Mouse (Mus musculus) Muller cell, postnatal 12 days (primary cell): ENCODE data around the gene Vwa8.

Experiments used
- DNase-seq: peaks from one replicate; pipeline ENCODE4 v3.0.0-alpha.2; 2015; ENCODE audit errors: inconsistent ontology term

The Vwa8 gene

DNA sequence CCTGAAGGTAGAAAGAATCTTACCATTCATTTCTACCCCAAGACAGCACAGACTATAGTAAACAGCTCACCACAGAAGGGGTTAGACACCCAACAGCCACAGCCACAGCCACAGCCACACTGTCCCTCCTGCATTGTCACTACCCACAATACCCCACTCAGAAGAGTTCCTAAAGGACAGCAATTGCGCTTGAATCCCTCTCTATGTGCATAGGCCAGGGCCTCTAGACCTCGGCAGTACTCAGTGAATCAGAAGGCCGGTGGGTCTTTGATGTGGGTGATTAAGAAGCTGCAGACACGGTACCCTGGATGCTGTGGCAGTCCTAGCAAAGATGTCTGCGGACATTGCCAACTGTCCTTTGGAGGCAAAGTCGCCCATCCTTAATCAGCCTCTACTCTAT is 377.9 kb downstream of the Vwa8 start:
- DNase-seq: no peak

DNA sequence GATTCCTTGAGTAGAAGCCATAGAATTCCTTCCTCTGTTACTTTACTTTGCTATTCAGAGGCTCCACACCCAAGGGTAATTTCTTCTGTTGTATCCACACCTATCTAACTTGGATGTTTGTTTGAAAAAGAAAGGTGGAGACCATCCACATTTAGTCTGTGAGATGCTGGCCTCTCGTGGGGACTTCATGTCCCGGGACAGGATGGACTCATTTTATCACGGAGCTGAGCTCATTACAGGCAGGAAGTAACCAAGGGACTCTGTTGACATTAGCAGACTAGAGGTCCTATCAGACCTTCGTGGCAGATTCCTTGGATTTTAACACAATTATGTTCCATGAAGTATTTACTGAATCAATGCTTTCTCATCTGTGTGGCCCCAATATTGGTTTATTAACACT is 379.1 kb downstream of the Vwa8 start:
- DNase-seq: no peak

DNA sequence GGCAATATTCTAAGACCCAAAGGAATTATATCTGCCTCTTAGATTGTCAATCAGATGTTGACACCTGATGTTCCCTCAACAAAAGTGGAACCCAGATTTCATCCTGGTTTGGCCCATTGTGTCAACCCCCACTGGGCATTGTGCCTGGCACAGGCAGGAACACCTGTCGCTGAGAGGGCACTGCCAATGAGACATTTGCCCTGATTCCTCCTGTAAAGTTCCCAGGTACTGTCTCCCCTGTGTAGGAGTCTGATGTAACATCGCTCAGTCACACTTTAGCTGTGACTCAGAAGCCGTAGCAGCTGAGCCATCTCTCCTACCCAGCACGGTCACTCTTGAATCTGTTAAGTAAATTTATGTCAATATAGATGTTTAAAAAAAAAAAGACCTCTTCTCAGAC is 382.8 kb downstream of the Vwa8 start:
- no peak for DNase-seq

DNA sequence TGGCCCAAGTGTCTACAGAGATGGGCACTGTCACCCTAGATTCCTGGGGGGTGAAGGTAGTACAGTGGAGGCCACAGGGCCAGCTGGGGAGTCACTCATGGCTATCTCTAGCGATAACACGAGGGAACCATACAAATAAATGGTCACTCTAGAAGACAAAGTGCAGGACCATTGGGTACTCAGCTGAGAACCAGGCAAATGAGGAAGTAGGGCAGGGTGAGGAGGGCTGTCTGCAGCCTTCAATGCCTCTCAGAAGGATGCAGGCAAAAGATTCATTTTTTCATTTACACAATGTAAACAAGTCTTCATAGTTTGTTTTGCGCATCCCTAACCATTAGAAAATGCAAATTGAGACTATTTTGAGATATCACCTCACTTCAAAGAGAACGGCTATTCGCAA is 384.8 kb downstream of the Vwa8 start:
- DNase-seq: no peak

DNA sequence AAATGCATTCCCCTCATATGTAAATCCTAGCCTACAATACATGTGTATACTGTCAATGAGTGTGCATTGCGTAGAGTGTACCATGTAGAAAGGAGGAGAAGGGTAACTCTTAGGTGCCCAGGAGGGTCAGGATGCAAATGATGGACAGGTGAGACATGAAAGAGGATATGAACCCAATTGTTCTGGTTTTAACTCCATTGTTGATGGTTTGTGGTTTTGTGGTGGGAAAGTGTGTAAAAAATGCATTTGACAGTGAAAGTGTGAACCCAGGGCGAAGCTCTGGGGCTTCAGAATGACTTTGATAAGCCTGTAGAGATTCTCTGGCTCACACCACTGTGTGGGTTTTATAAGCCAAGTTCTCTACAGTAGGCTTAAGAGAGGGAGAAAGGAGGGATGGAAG is 385.7 kb downstream of the Vwa8 start:
- no peak for DNase-seq

DNA sequence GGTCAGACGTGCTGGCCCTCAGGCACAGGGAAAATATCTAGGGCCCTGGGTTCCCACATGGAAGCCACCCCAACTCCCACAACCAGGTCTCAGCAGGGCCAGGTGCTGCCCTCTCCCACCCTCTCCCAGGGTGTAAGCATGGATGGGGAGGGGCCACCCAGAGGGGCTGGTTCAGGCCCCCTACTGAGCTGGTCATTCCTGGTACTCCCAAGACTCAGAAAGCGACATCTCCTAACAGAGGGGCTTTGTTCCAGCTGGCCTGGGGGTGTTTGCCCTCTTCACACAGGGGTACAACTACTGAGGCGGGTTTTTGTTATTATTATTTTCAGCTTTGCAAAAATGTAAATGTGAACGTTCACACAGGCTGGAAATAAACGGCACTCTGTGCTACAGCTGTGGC is 386.3 kb downstream of the Vwa8 start:
- DNase-seq: no peak

DNA sequence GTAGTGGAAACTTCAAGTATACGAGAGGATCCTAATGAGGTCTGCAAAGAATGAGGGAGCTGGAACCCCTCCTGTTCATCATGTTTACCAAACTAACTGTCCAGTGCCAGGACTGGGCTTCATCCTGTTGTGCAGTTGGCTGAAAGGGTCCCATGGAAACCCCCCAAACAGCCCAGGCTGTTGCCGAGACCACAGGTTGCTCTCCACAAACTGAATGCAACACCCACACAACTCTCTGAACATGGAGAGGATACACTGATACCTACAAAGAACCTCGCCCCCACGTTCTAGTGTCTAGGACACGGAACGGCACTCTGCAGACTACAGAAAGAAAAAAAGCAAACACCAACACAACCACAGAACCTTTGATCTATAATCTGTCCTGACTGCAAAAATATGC is 387.4 kb downstream of the Vwa8 start:
- no peak for DNase-seq

DNA sequence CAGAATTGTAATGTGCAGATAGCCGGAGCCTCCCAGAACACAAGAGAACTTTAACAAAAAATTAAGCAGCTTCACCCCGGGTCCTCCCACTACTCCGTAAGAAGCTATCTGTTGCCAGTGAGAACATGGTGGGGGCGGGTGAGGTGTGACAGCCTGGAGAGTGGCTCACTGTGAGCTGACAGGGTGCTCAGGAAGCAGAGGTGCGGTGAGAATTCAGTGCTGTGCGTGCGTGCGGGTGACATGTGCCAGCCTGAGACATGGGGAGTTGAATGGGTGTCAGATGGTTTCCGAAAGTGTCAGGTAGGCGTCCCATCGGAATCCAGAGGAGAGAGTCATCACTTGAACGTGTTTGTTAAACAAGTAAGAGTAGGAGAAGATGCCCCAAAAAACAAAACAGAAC is 390.6 kb downstream of the Vwa8 start:
- no peak for DNase-seq

DNA sequence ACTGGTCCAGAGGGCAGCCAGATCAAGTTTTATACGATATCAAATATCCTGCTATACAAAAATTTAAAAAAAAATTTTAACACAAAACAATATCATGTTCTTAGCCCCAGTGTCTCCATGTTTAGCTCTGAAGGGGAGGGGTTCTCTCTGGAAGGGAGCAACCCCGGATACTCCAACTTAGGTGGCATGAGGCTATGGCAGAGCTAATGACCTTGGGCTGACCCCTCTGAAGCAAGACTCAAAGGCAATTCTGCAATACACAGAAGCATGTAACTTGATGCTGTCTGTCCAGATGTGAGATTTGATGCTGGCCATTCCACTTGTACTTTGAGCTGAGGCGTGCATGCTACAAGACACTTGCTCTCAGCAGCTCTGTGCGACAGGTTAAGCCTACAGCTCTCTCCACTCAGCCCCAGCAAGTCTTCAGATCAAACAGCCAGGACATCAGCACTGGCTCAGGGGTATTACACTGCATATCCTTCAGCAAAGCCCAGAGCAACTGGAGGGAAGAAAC is 392.3 kb downstream of the Vwa8 start:
- no peak for DNase-seq

DNA sequence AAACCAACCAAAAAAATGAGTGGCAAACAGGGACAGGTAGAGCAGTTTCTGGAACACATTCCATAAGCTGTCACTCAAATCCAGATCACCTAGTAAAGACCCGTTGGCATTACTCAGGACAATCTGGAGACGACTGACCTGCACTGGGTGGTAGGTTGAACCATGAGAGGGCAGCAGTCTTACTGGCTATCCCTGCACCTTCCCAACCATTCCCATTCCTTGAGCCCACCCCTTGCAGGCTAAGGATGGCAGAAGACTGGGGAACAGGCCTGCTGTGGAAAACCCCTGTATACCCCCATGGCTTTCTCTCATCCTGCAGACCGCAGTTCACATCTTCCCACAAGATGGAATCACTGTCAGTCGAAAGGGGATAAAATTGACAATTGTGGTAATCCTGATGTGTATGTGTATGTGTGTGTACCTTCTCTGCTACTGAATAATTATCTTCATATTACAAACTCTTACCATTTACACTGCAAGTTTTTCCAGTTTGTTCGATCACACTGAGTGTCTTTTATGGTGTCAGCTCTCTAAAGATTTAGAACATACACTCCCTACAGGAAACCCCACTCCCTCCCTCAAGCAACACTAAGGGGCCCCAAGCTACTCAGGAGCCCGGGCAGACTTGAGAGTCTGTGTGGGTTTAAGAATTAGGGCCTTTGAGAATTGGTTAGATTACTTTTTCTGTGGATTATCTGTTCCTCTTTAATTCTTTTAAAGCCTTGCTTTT is 393.0 kb downstream of the Vwa8 start:
- DNase-seq: no peak

DNA sequence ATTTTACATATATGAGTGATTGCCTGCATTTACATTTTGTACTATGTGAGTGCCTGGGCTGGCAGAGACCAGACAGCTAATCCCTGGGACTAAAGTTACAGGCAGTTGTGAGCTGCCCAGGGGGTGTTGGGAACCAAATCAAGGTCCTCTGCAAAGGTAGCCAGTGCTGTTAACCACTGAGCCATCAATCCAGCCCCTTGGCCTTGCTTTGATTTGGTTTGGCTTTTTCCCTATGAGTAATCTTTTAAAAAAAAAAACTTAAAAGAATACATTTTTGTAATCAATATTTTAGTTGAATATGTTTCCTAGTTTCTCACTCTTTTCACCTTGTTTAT is 393.5 kb downstream of the Vwa8 start:
- no peak for DNase-seq

DNA sequence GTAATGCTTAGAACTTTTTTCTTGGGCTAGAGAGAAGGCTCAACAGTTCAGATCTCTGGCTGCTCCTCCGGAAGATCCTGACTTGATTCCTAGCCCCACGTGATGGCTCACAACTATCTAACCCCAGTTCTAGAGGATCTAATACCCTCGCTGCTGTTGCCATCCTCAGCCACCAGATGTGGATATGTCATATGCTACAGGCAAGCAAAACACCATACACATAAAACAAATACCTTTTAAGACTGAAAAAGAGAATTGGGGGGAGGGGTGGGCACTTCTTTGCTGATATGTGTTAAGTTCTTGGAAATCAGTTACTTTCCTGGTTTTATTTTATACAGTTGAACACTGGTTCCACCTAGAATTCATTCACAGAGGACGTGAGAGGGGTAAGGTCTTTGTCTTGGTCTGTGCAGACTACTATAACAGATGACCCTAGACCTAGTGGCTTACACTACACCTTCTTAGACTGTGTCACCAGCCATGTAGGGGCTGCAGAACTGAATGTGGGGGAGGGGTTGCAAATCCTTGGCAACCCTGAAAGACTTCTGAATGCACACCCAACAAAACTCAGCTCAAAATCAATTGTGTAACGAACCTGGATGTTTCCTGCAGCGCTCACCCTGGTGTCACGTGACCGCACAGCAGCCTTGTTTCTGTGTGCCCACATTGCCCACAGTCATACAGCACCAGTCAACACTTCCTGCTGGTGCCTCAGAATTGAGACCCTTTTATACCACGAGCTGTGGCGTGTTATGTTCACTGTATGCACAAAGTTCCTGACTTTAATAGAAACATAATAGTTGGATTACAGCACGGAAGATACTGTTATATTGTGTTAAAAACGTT is 394.4 kb downstream of the Vwa8 start:
- DNase-seq: no peak

DNA sequence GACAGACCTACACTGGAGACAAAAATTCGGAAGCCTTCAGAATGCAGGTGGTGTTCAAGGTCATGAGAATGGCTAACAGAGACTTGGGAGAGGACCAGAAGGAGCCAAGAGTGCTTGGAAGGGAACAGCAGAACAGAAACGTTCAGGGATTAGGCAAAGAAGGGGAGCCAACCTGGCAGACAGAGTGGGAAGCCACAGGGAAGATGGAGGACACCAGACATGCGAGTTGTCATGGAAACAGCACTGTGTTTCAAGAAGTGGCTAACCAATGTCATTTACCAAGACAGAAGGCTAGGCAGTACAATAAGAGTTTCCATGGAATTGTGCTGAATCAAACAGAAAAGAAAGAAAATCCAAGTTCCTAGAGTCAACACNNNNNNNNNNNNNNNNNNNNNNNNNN is 395.7 kb downstream of the Vwa8 start:
- no peak for DNase-seq

DNA sequence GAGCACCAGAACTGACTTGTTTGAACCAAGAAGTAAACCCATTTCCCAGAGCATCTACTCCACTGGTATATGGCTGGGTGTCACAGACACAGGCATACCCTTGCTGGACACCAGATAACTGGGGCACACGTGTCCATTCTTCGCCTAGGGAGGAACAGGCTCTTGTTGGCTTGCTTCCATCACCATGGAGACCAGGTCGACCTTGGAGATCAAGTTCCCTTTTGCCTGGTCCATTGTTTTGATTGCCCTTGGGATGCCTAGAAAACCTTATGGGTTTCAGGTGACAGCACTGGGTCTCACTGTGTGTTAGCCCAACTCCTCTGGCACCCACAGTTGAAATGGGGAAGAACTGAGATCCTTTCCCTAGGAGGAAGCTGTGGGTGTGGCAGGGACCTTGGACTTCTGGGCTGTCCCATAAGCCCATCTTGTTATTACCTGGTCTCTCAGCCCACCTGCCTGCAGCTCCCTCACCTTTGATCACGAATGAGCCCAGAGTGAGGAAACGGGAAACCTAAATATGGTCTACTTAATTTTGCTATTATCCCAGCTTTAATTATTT is 403.0 kb downstream of the Vwa8 start:
- DNase-seq: no peak
